Mouse (Mus musculus) c-Kit-negative CD71-positive TER-119-positive erythroid progenitor cells, embryonic 14.5 days (primary cell): ENCODE data around the gene 0610010K14Rik.

Source experiments
- DNase-seq: peaks from one replicate; pipeline ENCODE4 v3.0.0-alpha.2; 2013; ENCODE audit warnings: low read depth, low spot score

Gene 0610010K14Rik

DNA sequence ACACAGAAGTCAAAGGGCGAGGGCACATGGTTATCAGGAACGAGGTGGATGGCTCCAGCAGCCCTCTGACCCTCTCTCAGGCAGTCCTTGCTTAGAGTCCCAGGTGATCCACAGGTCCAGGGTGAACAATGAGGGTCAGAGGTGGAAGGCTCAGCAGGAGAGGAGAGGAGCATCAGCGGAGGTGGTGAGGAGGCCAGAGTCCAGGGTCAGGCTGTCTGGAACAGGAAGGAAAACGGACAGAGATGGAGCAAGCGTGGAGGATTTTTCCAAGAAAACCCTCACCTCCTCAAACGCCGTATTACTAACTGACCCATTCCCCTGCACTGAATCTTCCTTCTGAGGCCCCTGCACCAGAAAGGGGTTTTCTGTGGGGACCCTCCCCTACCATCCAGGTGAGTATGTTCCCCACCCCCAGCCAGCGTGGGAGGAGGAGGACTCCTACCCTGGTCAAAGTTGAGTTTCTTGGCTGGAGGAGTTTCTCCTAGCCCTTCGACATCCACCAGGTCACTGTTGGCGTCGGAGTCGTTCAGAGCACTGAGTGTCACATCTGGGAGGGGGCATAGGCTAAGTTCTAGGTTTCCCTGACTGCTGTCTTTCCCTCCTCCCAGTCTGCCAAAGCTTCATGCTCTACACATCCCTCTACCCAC is 2.3 kb downstream of the 0610010K14Rik start:
- no peak for DNase-seq

DNA sequence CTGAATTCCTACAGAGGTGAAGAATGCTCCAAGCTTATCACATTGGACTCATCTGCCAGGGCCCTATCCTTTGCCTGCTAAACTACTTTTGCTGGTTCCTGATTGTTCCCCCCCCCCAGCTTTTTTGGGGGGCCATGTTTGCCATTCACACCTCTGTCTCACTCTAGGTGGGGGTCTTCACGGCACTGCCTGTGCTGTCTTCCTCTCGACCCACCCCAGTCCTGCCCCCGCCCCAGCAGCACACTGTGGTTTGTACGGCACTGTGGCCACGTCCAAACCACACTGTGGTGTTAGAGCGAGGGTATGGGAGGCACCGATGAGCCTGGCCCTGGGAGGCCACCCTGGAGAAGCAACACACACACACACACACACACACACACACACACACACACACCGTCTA is 3.2 kb downstream of the 0610010K14Rik start:
- DNase-seq, result no peak

DNA sequence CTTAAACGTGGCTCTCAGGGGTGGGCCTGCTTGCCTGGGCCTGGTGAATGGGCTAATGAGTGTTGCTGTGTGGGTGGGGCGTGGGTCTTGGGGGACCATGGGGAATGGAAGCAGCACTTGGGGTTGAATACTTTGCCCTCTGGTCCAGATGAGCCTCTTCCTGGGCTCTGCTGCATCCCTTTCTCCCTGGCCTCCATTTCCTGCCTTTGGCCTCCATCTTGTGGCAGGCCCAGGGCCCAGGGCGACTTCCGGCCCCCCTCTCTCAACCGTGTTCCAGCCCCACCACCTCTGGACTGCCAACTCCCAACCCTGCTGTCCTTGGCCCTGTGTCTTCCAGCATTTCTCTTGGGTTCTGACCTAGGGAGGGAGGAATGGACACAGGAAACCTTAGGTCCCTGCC is 3.7 kb downstream of the 0610010K14Rik start:
- no peak for DNase-seq

DNA sequence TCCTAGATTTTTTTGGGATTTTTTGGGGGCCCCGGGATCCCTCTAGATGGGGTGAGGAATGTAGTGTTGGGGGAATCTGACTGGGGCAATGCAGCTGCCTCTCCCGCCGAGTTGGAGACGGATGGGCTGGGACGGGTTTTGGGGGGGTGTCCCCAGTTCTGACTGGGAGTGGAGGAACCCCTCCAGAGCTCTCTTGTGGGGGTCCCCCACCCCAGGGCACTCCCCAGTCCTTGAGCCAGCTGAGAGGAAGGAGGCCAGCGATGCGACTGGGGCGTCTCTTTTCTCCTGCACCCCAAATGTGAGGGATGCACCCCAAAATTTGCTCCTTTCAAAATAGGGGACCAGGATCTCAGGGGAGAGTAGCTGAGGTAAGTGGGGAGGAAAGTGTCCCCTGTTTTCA is 4.7 kb downstream of the 0610010K14Rik start:
- DNase-seq, result no peak

DNA sequence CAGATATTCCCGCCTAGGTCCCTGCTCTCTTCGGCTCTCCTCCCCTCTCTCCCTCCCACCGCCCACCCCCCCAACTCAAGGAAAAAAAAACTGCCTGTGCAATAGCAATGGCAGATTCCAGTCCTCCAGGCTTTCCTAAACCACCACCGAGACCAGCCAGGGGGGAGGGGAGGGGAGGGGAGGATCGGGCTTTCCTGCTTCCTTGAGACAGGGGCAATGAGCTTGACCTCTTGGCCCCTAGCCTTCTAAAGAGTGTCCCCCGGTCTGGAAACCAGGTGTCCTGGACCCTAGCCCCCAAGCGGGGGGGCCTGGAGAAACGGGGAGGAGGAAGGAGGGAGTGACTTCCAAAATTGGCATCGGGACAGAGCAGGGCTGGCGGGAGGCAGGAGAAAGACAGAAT is 5.2 kb downstream of the 0610010K14Rik start:
- DNase-seq, result no peak

DNA sequence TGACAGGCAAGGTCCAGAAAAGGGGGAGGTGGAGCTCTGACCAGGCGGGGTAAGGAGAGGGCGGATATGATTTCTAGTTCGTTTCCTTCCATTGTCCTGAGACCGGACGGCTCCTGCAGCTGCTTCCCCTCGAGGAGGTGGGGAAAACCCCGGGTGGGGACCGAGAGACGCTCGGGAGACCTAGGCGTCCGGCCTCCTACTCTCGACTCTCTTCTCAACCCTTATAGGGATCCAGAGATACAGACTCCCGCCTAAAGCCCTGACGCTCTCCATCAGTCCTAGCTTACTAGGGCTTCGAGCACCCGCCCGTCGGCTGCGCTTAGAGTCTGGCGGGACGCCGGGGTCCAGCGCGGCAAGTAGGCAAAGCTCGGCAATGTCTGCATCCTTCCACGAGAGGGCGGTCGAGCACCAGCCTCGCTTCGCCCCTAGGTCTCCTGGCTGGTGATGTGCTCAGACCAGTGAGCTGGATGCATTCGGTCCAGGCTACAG is 7.4 kb downstream of the 0610010K14Rik start:
- peak; percentile 79 for DNase-seq

DNA sequence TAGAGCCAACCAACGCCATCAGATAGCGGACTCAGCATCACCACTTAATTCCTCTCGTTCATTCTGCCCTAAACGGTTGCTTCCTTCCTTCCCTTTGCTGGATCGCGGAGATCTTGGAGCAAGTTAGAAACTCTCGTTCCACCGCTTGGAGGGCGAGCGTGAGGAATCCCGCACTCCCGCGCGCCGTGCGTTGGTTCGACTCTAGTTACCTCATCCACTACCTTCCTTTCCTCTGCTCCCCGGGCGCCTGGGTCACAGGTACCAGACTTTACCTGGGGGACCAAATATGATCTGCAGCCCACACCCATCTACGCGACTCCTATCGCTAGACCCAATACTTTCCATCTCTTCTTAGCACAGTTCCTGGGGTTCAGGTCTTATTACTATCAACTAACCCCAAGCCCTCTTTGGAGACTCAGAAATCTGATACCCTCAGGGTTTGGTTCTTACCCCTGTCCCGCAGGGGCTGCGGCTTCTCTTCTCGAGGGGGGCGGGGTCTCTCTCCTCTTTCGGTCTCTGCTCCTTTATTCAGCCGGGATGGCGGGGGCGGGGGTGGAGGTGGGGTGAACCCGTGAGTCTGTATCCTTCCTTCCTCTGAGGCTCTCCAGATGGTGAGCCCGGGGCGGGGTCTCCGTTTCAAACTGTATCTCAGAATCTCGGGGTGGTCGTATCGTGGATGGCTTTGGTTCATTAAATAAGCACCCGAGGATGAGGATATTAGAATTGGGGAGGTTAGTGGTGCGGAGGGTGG is 8.3 kb downstream of the 0610010K14Rik start, which contains the start of gene Bcl6b:
TSS of gene Bcl6b (minus strand) at position 539 of the 751 bp plus-strand sequence.
- no peak for DNase-seq

DNA sequence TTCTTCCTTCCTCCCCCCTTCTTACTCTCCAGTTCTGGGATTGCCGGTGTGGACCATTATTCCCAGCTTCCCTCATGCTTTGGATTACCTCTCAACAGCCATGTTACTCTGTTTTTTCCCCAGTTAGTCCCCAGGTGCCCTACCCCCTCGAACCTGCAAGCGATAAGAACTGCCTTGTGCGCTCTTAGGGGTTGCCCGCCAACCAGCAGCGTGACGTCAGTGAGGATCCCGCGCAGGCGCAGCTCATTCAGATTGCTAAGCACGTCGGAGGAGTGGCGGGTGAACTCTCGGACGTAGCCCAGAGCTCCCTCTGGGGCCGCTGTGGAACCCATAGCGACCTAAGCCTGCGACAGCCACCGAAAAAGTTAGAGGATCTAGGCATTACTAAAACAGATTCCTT is 8.9 kb downstream of the 0610010K14Rik start:
- DNase-seq, result peak; percentile 83

DNA sequence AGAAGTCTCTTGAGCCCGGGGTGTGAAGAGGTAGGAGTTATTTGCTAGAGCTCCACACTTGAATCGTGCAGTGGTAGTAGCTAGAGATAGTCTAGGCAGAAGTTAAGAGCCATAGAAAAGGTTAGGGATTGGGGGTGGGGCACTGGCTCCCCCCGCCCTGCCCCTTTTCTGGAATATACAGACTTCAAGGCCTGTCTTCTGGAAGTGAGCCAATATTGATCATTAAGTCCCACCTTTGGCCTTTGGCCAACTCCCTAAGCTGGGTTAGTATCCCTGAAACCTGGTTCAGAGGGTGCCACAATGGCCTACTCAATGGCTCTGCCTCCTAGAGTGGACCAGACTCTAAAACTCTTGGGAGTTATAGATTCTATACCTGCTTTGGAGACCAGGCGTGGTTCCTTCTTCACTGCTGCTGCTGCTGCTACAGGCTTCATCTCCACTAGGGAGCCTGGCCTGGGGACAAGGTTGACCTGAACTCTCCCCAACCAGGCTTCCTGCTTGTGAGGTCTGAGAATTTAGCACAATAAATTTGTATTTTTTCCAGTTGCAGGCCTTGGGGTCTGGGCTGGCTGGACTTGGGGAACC is 10.0 kb downstream of the 0610010K14Rik start:
- DNase-seq, result no peak

DNA sequence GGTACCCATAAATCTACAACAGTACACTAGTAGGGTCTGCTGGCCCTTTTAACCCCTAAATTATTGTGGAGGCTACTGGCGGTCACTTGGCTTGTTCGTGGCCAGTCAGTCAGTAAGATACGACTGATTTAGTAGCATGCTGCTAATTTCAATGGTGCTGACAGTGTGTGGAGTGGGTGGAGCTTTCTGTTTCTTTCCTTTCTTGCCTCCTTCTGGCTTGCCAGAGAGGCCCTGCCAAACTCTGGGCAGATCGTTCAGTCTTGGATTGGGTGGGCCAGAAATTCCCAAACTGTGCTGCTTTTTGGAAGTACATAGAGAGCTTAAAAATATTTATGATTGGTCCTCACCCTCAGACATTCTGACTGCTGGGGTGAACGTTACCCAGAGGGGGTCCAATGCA is 10.6 kb downstream of the 0610010K14Rik start:
- DNase-seq, result no peak

DNA sequence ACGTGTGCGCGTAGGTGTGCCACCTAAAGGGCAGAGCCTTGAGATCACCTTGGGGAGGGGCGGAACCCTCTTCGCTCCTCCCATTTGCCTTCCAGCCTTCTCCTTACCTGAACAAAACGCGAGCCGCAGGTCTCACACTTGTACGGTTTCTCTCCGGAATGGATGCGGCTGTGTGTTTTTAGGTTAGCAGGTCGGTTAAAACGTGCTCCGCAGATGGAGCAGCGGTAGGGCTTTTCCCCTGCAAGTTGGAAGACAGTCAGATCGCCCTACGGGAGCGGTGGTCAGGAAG is 11.2 kb downstream of the 0610010K14Rik start:
- no peak for DNase-seq

DNA sequence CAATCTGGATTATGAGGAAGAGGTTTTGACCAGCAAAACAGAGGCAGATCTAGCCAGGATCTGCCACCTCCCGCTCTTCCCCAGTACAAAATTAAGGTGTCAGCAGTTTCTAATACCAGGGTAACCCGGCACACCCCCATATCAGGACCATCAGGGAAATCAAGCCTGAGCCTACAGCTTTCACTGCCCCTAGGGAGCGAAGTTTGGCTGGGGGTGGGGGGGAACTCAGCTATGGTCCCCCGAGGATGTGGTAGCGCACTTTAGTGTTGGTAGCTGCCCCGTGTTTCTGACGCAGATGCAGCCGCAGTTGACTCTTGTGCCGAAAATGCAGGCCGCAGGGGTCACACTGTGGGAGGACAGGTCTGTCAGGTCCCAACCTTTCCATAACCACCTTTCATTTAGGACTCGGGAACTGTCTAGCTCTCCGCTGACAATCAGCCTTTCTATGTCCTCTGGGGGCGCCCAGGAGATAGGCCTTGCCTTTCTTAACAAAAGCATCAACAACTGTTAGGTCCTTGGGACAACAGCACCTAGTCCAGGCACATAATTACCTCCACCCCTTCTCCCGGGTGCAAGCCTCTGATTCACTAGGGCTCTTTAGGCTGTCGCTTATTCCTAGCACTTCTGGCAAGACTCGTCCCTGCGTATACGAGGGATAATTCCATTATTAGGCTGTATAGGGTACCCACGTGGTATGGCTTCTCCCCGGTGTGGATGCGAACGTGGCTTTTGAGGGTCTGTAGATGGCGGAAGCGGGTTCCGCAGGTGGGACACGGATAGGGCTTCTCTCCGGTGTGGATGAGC is 11.7 kb downstream of the 0610010K14Rik start:
- no peak for DNase-seq

DNA sequence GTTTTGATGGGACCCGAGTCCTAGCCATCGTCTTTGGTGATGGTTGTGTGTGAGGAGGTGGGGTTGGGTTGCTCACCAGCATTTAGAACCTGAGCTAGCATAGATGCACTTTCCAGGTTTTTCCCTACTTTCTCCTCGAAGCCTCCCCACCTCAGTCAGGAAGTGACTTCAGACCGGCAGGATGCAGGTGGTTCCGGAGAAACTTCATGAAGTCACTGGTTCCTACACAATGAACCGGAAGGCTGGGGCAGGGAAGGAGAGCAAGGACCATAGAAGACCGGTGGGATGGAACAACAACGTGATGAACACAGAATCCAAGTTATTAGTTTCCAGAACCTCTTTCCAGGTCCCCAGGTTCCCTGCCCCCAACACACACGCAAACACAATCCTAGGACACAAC is 14.0 kb downstream of the 0610010K14Rik start:
- DNase-seq, result no peak

DNA sequence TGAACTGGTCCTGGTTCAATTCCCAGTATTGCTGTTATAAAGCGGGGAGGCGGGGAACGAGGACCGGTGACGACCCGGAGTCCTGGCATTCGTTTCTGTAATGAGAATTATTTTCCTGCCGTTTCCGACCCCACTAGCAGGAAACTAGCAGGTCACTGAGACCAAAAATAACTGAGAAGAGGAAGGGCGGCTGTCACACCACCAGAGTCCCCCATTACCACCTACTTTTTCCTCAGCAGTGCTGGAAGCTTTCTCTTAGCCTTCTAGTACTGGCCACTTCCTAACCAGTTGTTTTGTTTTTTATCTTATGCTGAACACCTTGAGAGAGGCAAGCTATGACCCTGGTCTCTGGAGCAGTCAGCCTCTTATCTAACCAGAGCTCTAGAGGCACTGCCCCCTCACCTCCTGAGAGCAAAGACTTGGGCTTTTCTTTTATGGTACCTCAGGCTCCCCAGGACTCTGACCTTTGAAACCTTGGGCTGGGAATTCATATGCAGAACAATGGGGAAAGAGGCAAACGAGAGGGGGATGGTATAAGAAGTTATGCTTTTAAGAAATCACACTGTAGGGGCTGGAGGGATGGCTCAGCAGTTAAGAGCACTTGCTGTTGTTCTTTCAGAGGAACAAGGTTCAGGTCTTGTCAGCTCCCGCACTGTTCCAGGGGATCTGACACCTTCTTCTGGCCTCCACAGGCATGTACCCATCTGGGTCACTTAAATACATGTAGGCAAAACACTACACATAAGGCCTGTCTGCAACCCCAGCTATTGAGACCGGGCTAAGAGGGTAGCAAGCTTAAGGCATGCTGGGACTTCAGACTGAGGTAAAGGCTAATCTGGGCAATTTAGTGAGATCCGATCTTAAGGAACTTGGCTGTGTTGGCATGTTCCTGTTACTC is 15.9 kb downstream of the 0610010K14Rik start:
- DNase-seq, result peak; percentile 68

DNA sequence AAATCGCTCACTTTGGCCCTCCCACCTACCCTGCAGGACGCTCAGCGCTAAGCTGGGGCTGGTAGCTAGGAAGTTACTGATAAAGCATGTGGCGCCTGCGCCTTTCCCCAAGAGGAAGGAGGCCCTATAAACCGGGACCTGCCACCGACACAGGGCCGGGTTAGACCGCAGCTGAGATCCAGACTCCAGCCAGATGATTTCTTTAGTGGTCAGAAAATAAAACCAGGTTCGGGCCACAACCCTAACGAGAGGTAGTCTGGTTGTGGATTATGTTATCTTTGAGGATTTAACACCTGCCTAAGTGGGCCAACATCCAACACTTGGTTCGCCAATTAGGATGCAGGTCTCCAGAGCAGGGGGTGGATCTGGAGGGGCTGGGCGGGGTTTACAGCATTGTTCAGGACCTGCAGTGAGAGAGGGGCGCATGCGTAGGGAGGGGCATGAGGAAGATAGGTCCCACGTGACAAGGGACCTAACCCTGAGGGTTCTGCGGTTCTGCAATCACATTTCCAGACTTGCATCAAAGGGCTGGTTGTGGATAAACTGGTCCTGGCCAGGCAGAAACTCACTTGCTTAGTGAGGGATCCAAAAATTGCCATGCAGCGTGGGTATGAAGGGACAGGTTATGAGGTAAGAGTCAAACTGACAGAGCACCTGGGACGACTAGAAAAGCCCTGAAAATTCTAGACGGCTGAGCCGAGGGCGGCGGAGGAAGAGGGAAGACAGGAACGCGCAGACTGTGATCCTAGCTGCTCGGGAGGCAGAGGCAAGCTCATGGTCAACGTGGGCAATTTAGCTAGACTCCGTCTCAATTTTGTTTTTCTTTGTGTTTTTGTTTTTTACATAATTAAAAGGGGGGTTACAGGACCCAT is 16.7 kb downstream of the 0610010K14Rik start, which contains the start of gene Slc16a13:
TSS of gene Slc16a13 (minus strand) at position 334 of the 872 bp plus-strand sequence.
- peak; percentile 77 for DNase-seq

DNA sequence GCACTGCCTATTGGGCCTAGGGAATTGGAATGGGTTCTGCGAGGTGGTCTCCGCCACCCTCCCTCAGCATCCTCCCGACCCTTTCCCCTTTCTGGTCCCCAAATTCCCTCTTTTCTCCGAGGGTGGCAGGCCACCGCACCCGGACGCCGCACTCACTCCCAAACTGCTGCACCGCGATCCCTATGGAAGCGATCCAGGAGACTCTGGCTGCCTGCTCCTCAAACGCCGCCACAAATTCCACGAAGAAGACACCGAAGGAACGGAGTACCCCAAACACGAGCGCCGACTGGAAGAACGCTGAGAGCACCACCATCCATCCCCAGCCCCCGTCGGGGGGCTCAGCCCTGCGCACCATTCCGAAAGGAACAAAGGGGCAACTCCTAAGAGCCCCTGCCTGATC is 17.4 kb downstream of the 0610010K14Rik start:
- DNase-seq, result no peak

DNA sequence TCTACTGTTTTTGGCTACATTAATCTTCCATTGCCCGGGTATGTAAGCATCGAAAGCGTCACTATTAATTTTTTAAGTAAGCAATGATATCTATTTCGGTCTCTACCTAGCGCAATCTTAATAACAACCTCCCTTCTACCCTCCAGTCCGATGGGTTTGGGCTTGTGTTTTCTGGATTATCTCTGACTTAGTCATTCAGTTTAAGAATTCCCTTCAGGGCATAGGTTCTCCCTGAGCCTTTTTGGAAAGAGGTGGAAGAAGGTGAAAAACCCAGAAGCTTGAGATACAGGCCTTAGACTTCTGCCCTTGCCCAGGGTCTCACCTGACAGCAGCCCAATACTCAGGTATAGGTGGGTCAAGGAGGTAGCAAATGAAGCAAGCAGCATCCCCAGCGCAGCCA is 17.8 kb downstream of the 0610010K14Rik start:
- DNase-seq, result no peak

DNA sequence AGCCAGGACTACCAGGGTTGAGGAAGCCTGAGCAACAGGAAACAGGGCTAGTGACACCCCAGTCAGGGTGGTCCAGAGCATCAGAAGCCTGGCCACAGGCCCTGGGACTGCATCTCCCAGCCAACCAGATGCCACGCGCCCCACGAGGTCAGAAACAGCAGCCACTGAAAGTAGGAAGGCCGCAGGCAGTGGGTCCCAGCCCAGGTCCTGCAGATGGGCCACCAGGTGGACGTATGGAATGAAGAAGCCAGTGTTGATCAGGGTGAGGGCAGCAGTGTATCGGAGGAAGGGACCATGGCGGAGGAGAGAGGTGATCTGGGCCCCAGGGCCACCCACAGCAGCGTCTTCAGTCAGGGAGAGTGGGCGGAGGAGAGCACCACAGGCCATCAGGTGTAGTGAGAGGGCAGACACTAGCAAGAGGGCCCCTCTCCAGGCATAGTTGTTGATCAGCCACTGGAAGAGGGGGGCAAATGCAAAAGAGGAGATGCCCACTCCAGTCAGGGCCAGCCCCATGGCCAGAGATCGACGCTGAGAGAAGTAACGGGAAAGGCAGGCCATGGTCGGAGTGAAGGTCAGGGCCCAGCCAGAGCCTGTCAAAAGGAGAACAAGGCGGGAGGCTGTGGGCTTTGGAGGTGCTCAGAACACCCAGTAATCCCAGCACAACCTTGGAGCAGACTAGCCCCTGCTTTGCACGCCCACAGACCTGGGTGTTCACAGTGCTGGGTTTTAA is 18.8 kb downstream of the 0610010K14Rik start:
- DNase-seq, result no peak

DNA sequence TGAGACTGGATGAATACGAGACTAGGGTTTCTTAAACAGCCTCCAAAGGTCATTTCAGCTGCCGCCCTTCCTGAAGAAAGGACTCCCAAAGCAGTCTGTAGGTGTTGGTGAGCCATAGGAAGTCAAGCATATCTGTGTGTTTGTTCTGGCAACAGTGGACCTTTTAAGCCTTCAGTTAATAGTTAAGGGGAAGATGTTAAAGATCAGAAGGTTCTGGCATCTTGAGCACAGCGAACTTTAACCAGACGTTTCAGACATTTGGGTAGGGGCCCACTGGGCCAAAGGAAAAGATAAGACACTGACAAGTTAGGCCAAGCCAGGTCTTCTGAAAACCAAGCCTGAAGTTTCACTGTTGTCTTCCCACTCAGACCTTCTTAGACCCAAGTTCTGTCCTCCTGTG is 19.7 kb downstream of the 0610010K14Rik start:
- no peak for DNase-seq
